Mouse (Mus musculus) skeletal muscle tissue, adult 2 months (tissue): ENCODE measurements around the gene Naxd.
"Not testable (repeated sequence)": the region's sequence is repeated elsewhere in the genome, so short reads cannot be mapped to it uniquely, and the experiment has no call there.

Source experiments
- DNase-seq: peaks from one replicate; pipeline ENCODE4 v3.0.0-alpha.2; 2012; ENCODE audit warnings: low read depth, low spot score

The Naxd gene

DNA sequence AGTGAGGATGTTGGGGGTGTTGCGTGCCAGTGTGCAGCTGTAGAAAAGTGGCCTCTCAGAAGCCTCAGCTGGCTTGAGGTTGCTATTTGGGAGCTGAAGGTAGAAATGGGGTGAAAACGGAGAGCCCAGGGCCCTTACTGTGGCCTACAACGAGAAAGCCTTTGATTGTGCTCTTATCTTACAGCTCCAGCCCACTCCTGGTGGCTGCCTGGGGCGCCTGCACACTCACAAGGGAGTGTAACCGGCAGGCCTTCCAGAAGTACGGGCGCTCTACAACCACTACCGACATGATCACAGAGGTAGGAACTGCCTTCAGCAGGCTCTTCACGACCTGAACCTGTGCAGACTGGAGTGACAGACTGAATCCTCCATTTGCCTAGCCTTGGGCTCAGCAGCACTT is 15.4 kb downstream of the Naxd start:
- DNase-seq = no peak

DNA sequence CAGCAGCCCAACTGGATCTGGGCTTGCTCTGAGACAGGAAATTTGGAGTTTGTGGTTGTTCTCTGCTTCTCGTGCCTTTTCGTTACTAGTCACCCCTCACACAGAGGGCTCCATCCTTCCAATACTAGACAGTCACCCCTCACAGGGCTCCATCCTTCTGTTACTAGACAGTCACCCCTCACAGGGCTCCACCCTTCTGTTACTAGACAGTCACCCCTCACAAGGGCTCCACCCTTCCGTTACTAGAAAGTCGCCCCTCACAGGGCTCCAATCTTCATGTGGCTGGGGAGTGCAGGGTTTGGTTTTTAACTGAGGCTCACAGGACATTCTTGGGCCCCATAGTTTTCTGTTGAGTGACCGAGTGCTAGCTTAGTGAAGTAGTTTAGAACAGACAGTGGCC is 15.9 kb downstream of the Naxd start:
- DNase-seq = no peak

DNA sequence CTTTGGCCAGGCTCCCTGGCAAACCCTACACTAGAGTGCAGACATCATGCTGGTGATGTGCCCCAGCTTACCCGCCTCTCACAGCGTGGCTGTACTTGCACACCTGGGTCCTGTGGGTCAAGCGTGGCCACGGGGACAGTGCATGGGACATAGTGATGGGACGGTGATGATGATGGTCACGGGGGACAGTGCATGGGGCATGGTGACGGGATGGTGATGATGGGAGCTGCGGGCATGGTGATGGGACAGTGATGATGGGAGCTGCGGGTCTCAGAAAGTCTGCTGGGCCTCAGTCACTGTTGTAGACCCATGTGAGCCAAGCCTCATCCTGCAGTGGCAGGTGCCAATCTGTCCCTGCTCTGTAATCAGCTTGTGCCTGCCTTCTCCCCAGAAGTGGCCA is 19.0 kb downstream of the Naxd start:
- no peak for DNase-seq

DNA sequence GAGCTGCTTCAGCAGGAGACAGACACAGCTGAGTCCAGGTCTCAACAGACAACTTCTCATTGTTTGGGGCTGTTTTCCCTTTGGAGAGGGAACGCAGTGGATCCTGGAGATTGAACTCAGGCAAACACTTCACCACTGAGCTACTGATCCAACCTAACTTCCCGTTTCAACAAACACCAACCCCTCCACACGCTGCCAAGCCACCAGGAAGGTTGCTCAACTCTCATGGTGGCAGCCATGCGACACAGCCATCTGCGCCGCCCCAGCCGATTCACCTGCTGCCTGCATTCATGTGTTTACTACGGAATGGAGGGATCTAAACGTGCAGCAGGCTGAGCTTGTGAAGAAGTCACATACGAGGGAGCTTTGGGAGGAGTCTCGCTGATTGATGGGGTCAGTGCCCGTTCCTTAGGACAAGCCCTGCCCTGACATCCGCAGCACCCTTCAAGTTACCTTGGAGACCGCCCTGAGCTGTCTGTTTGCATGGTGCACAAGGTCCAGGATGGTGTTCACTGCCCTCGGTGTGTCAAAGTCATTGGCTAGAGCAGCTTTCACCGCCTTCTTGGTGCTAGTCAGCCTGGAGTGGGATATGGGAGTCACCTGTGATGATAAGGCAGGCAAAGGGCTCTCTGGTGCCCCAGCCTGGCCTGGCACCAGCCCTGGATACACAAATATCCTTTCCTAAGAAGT is 20.2 kb downstream of the Naxd start:
- no peak for DNase-seq

DNA sequence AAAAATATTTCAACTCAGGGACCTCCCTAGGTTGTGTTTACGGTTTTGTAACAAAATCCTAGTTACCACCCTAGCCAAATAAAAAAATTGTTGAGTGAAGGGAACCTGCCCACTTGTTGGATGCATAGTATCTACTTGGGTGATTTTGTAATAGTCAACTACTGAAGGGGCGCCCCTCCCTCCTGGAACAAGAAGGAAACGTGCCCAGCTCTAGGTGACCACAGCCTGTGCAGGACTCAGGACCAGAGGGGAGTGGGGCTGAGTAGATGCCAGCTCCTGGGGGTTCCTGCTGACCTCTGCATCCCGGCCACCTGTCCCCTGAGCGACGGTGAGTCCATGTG is 20.7 kb downstream of the Naxd start:
- DNase-seq = no peak

DNA sequence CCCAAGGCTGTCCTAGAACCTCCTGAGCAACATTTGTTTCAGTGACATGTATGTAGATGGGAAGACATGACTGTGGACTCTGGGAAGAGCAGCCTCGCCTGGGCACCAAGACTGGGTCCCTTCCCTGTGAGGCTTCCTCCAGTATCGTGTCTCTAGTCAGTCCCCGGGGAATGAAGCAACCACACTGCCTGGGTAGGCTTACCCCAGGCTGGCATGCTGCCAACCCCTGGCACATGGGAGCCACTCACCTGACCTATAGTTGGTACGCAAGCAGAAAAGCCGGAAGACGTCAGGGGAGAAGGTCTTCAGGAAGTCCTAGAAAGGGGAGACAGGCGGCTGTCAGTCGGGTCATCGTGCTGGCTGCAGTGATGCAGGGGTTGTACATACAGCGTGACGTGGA is 21.4 kb downstream of the Naxd start:
- DNase-seq = peak; percentile 23

DNA sequence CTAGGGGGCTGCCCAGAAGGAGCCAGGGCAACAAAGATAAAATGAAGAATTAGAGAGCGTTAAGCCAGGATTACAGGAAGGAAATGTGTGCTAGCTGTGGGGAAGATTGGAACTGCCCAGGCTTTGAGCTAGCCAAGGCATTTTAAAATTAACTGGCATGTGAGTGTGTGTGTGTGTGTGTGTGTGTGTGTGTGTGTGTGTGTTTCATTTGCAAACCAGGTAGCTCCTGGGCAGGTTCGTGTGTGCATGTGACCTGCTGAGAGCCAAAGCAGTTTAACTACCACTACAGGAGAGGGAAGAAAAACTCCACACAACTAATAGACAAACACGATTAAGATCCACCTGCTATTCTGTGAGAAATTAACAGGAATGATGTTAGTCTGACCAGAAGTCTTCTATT is 26.0 kb downstream of the Naxd start:
- DNase-seq = no peak

DNA sequence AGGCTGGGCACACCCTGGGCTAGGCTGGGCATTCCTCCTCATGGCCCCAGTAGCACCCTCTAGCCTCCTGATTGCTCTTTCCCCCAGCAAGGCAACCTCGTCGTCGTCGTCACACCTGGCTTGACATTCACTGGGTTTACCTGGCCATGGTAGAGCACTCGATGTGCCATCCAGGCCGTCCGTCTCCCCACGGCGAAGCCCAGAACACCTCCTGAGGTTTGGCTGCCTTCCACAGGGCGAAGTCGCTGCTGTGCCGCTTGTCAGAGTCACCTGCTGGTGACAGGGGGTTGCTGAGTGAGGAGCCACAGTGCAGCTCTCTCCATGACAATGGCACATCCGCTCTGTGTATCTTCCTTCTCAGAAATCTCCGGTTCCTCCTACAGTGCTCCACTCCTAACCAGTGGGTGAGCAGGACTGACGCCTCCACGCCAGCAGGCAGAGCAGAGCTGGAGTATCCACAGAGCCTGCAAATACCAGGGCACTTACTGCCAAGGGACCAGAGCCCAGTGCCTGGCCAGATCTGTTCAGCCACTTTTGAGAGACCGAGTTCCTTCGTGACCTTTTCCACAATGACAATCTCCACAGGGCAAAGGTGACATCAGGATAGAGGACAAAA is 33.0 kb downstream of the Naxd start:
- DNase-seq = no peak

DNA sequence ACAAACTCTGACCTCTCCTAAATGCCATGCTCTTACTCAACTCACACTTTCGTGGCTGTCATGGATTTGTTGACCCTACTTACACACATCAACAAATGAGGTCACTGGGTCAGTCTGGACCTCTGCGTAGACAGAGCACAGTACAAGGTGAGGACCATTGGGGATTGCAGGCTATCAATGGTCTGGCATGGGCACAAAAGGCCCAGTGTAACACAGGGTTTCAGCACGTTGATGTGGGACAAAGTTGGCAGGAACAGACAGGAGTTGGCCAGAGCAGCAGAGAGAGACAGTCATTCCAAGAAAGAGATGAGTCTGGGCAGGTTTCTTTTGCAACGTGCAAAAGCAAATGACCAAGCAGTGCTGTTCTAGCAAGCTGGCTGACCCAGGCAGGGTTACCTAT is 33.5 kb downstream of the Naxd start:
- no peak for DNase-seq

DNA sequence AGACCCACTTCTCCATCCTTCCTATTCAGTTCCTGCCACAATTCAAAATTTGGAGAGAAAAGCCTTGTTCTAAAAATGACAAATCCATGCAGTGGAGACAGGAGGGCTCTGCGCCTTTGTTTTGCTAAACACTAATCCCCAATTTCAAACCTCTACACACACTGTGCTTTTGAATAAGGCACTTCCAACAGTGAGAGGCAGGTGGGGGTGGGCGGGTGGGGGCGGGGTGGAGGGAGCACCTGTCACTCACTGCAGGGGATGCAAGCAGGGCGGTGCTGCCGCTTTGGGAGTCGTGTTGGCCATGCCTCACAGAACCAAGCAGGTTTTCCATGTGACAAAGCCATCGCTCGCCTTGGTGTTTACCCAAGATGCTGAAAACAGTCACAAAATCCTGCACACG is 37.2 kb downstream of the Naxd start:
- no peak for DNase-seq

DNA sequence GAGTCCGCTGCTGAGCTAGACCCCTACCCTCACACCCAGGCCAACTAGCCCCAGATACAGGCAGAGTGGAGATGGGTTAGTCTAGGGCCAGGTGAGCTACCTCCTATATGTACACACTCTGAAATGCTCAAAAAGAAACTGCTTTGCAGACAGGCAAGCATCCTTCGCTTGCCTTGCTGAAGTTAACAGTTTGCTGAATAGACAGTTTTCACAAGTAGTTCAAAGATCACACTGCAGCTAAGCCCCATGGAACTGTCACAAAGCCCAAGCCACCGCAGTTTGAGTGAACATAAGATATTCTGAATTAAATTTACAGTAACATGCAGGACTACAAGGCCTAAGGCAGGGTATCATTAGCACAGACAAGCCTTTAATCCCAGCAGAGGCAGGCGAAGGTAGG is 41.7 kb downstream of the Naxd start:
- DNase-seq = no peak

DNA sequence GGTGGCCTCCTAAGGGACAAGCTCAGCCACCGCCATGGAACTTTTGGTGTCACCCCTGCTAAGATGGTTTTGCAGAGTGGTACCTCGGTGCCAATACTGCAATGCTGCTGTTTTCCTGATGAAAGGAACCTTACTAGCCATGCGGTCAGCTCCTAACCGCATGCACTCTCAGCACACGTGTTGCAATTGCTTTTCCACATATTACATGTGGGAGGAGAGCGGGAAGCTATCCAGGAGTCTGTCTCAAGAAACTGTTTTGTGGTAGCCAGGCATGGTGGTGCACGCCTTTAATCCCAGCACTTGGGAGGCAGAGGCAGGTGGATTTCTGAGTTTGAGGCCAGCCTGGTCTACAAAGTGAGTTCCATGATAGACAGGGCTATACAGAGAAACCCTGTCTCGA is 42.9 kb downstream of the Naxd start:
- no peak for DNase-seq

DNA sequence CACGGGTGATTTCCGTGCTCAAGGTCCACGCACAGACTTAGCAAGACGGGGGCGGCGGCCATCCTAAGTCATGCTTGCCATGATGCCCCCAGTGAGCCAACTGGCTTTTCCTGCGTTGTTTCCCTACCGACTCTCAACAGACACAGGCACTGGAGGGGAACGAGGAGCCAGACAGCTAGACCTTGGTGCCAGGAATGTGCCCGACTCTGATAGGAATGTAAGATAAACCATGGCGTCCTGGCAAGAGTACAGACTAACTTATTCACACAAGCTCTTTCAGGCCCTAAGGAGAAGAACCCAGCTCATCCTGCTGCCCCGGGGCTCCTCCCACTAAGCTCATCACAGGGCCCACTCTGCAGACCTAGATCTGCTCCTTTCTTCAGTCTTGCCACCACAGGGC is 44.7 kb downstream of the Naxd start:
- no peak for DNase-seq

DNA sequence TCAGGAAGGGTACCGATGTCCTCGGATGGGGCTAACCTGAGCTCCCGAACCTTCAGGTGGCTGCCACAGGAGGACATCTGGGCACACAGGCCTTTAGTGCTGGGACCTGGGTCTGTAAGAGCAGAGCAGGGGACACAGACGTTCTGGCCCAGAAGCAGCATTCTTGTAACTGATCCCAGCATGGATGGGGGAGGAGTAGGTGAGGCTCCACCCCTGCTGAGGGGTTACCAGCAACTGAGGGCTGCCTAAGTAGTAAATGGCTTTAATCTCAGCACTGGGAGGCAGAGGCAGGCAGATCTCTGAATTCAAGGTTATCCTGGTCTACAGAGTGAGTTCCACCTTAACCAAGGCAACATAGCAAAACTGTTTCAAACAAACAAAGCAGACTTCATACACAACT is 45.6 kb downstream of the Naxd start:
- no peak for DNase-seq

DNA sequence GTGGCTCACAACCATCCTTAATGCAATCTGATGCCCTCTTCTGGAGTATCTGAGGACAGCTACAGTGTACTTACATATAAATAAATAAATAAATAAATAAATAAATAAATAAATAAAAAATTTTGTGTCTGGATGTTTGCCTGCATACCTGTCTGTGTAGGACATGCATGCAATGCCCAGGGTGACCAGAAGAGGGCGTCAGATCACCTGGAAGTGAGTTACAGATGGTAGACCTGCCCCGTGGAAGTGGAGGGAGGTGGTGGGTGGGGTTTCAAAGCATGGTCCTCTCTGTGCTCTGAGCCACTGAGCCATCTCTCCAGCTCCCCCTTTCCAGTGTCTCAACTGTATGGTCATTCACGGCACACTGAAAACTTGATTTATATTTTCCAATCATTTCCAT is 47.1 kb downstream of the Naxd start:
- peak; percentile 54 for DNase-seq

DNA sequence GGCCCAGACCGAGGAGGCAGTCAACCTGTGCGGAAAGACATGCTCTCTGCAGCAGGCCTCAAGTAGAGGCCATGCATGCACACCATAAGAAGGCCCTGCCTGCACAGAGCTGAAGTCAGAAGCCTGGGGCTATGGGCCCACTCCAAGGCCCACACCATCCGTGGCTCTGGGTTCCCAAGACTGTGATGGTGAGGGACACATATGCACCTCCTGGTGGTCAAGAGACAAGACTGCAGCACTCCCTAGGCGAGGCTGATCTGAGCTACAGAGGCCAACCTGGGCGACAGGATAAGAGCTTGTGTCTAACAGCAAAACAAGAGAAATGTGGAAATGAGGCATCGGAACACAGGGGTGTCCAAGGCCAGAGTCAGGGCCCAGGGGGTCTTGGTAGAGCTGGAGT is 49.8 kb downstream of the Naxd start:
- DNase-seq = no peak

DNA sequence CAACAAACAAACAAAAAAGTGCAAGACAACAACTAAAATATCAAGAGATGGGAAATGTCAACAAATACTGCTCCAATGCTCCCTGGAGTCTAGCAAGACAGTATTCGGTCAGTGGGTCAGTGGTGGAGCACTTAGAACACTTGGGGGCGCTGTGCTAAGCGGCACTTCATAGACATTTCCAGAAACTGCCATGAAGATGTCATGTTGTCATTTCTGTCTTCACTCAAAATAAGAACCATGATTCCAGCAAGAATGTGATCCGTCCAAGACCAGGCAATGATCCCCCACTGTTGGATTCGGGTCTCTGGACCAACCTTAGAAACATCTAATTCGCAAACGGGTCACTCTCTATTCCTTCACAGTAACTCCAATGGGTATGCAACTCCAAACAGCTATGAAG is 52.4 kb downstream of the Naxd start:
- DNase-seq = no peak

DNA sequence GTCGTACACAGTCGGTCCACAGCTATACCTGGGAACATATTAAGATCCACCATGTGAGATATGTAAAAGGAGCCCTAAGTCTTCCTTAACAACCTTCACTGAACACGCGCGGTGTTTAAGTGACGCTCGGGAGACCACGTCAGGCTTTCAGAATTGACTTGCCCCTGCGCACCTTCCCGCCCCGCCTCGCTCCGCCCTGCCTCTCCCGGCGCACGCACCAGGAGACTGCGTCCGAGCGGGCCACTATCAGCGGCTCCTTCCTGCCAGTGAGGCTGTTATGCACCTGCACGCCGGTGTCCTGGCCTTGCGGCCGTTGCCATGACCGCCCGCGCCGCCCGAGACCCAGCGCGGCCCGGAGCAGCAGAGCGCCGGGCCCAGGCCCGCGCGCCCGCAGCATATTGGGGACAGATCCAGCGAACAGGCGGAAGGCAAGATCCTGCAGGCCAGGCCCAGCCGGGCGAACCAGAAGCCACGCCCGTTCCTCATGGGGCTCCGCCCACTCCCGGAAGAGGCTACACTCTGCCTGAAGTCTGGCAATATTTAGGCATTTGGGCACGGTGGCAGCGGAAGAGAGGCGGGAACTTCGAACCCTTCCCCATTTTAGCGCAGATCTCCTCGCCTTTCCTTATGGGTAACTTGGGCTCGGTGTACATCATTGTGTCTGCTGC is 53.1 kb downstream of the Naxd start, which contains the start of gene Cars2:
TSS of gene Cars2 (minus strand) at position 503 of the 668 bp plus-strand sequence.
- peak; percentile 82 for DNase-seq

DNA sequence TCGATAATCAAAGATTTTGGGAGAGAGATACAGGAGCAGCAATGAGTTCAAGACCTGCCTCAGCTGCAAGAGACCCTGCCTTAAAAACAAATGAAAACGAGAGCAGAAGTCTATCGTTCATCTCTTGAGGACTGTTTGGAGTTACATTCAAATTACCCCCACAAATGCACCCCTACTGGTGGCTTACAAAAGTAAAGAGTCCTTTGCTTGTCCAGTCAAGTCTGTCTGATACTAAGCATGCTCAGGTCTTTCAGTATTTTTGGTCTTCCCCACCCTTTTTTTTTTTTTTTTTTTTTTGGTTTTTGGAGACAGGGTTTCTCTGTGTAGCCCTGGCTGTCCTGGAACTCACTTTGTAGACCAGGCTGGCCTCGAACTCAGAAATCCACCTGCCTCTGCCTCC is 54.2 kb downstream of the Naxd start:
- DNase-seq = not testable (repeated sequence)

DNA sequence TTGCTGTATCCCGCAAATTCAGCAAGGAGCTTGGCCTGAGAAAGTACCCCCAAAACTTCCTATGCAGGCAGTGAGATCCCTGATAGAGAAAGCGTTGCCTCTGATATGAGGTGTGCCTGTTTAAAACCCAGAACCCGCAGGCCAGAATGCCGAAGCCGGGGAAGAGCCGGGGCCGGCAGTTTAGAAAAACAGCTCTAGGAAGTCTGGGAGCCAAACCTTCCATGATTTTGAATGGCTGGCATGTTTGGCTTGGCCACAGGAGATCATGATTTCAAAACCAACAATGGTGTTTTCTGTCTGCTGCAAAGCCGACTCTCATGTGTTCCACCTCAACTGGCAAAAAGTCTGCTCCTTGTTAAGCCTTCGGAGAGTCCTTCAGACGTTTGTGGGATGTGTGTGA is 55.1 kb downstream of the Naxd start:
- no peak for DNase-seq

DNA sequence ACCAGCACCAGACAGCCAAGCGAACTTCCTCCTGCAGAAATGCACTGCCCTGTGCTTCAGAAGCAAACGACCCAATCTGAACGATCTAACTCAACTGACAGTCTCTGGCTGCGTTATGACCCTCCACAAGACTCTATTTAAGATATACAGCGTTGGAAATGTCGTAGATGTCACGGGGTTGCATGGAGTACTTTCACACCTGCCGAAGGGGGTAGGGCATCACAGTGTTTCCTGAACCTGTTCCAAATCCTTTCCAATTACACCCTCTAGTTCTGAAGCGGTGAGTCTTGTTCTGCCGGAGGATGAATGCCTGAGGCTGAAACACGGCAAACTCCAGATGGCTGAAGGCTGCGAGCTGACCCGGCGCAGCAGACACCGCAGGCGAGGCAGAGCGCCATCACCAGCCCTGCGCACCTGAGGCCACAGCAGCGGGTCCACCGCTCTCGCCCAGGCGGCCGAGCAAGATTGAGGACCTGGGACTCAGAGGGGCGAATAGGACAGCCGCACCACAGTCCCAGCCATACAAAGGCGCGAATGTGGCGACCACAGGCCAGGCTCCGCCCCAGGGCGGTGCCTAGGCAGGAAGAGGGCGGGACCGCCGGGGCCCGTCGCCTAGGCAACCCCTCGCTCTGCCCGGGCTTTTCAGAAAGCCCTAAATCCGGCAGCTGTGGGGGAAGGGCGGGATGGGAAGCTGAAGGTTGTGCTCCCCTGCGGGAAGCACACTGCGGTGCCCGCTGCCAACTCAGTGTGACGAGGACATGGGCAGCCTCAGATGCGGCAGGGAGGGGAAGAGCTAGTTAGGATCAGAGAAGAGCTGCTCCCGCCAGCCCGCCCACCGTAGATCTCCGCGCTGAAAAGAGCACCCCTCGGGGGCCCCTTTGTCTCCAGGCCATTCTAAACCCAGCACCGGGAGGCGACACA is 57.8 kb downstream of the Naxd start, which contains the start of gene Ing1:
TSS of gene Ing1 (plus strand) at position 773 of the 921 bp plus-strand sequence.
- peak; percentile 91 for DNase-seq
